ENCODE assay signal across 10 mouse cellular contexts in genomic region chrX:8864331-8864730, GRCm38 (mm10). TPM values are rescaled to one million over a fixed set of nuclear protein-coding genes. Genes with fewer than 3 reads are reported as not detected.
DNase-seq lines count a peak whose midpoint lies in the region; ATAC-seq lines count a peak whose summit lies in the region.
"Not testable (repeated sequence)": the region's sequence is repeated elsewhere in the genome, so short reads cannot be mapped to it uniquely, and the experiment has no call there.
"Had no signal": no experiment of that assay in that cellular context is flagged by ENCODE, and none has a peak within 500 bp of the region (broad histone marks: within the 10 kb centered on the region; RNA-seq: fewer than 3 reads in every experiment).

No protein-coding gene starts in this region.

- H3K9me3 ChIP-seq in hindbrain, embryonic 12.5 days (replicated peaks): not testable (repeated sequence)

- ATAC-seq in frontal cortex, adult (ENCODE audit: low TSS enrichment): peak; percentile 85
- 0 out of 2 replicates have a peak, but pooled peaks have one; percentile 61 for ATAC-seq in hindbrain, embryonic 12.5 days (ENCODE audit: low FRiP score)

- H3K4me2 ChIP-seq in hindbrain, embryonic 12.5 days (replicated peaks): not testable (repeated sequence)

- peak; percentile 41 for DNase-seq in MN1 (ENCODE audit: low spot score)
- DNase-seq in cerebellum, adult 8-10 months: peak; percentile 16
- DNase-seq in layer of hippocampus, adult 9-11 months: peak; percentile 81
- peak; percentile 84 for DNase-seq in lung, postnatal 10 days
- peak; percentile 86 for DNase-seq in right cerebral cortex, adult 18-20 months
- peak; percentile 9 for DNase-seq in urinary bladder, postnatal 10 days (ENCODE audit: low spot score)

- H3K9ac ChIP-seq in hindbrain, embryonic 12.5 days: not testable (repeated sequence)

- not testable (repeated sequence) for H3K27ac ChIP-seq in hindbrain, embryonic 12.5 days

- H3K4me3 ChIP-seq in hindbrain, embryonic 12.5 days: not testable (repeated sequence)

- H3K27me3 ChIP-seq in hindbrain, embryonic 12.5 days: not testable (repeated sequence)

- H3K36me3 ChIP-seq in hindbrain, embryonic 12.5 days: not testable (repeated sequence)

- WGBS in hindbrain, embryonic 12.5 days: 9% methylated on average over 3 of the region's 3 CpGs

- H3K4me1 ChIP-seq in hindbrain, embryonic 12.5 days: not testable (repeated sequence)

RNA-seq across cellular contexts. Expression of gene Gm5751, which starts 9.7 kb away (rescaled TPM):
- not detected in 2 replicates for polyA plus RNA-seq in hindbrain, embryonic 12.5 days (2016; fragmentation: Nextera tagmentation; extraction: Ambion mirVana)
- polyA plus RNA-seq: embryonic facial prominence, embryonic 13.5 days; lung, embryonic 15.5 days had no signal

RNA-seq across cellular contexts. Expression of gene Gm6592, which starts 20.5 kb away (rescaled TPM):
- polyA plus RNA-seq in hindbrain, embryonic 12.5 days (2016; fragmentation: Nextera tagmentation; extraction: Ambion mirVana): not detected in 2 replicates
- polyA plus RNA-seq: embryonic facial prominence, embryonic 13.5 days; lung, embryonic 15.5 days had no signal

RNA-seq across cellular contexts. Expression of gene B630019K06Rik, which starts 27.9 kb away (rescaled TPM):
- 16.6 and 17.2 TPM in 2 replicates for polyA plus RNA-seq in hindbrain, embryonic 12.5 days (2016; fragmentation: Nextera tagmentation; extraction: Ambion mirVana)

Comparison
In these comparisons a context has a peak if more than half of its experiments do, and no peak if none do; other contexts are left out.
1. DNase-seq: peak in every context shown above with its lines; median percentile 86 in right cerebral cortex, adult 18-20 months; 84 in lung, postnatal 10 days; 81 in layer of hippocampus, adult 9-11 months; 41 in MN1; 16 in cerebellum, adult 8-10 months; 9 in urinary bladder, postnatal 10 days.